Comparison of ENCODE assay signal across 8 mouse cellular contexts in the genomic region with DNA sequence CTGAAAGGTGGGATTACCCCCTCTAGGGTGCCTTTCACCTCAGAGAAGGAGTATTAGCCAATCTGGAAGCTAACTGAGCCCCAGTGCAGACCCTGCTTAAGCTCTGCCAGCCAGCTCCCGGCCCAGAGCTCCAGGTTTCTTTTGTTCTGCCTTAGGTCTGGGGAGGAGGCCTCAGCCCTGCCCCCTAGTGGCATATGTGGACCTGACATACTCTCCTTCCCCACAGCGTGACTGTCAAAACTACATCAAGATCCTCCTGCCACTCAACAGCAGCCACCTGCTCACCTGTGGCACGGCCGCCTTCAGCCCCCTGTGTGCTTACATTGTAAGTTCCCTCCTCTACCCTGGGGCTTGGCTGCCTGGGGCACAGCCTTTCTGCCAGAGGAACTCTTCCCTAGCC. TPM values are rescaled to one million over a fixed set of nuclear protein-coding genes. Genes with fewer than 3 reads are reported as not detected.
A peak's percentile ranks its signal among the peaks of the same experiment; 100 is the strongest.
DNase-seq lines count a peak whose midpoint lies in the region; ATAC-seq lines count a peak whose summit lies in the region.

No protein-coding gene starts in this region.

- H3K9me3 ChIP-seq in intestine, embryonic 14.5 days (ENCODE audit: control insufficient read depth, low read length), result no peaks in the 10 kb centered on the region
- no peaks in the 10 kb centered on the region for H3K9me3 ChIP-seq in limb, embryonic 10.5 days (replicated peaks)
- H3K9me3 ChIP-seq in midbrain, embryonic 12.5 days, result no peaks in the 10 kb centered on the region

- no peaks in the 10 kb centered on the region for H3K27me3 ChIP-seq in intestine, embryonic 14.5 days (replicated peaks; ENCODE audit: control insufficient read depth, insufficient read depth, low read length)
- no peaks in the 10 kb centered on the region for H3K27me3 ChIP-seq in limb, embryonic 10.5 days (ENCODE audit: low read depth, poor library complexity, severe bottlenecking)
- no peaks in the 10 kb centered on the region for H3K27me3 ChIP-seq in midbrain, embryonic 12.5 days

- H3K36me3 ChIP-seq in intestine, embryonic 14.5 days (ENCODE audit: control insufficient read depth, insufficient read depth, low read length), result peaks cover 71% of the 10 kb centered on the region
- H3K36me3 ChIP-seq in limb, embryonic 10.5 days, result peaks cover 67% of the 10 kb centered on the region
- H3K36me3 ChIP-seq in midbrain, embryonic 12.5 days, result peaks cover 54% of the 10 kb centered on the region

- H3K27ac ChIP-seq in intestine, embryonic 14.5 days (ENCODE audit: low read depth), result no peak overlapping the region
- peak overlapping the region; percentile 85 for H3K27ac ChIP-seq in limb, embryonic 10.5 days
- H3K27ac ChIP-seq in midbrain, embryonic 12.5 days (replicated peaks), result peak overlapping the region; percentile 71

- no peaks in the 10 kb centered on the region for H3K4me1 ChIP-seq in intestine, embryonic 14.5 days (replicated peaks; ENCODE audit: control insufficient read depth, insufficient read depth, low read length)
- H3K4me1 ChIP-seq in limb, embryonic 10.5 days, result peaks cover 10% of the 10 kb centered on the region
- peaks cover 8% of the 10 kb centered on the region for H3K4me1 ChIP-seq in midbrain, embryonic 12.5 days

- peak; percentile 38 for DNase-seq in 3134 (ENCODE audit: extremely low read depth, insufficient read length, low spot score)
- peak; percentile 75 to 84 for DNase-seq in adrenal gland, adult 18-20 months (ENCODE audit: low spot score in 2 of 2)
- DNase-seq in embryo, embryonic 11 days, result peak; percentile 86
- DNase-seq in gastrocnemius, postnatal 36 days, result peak; percentile 71
- DNase-seq in intestine, embryonic 14.5 days (ENCODE audit: low spot score), result peak; percentile 87
- DNase-seq in limb, embryonic 10.5 days (ENCODE audit: low spot score), result peak; percentile 85
- peak; percentile 68 for DNase-seq in spleen, adult 12 weeks (ENCODE audit: low spot score)

- H3K4me3 ChIP-seq in intestine, embryonic 14.5 days (ENCODE audit: low read depth, low read length), result no peak overlapping the region
- no peak overlapping the region for H3K4me3 ChIP-seq in limb, embryonic 10.5 days
- no peak overlapping the region for H3K4me3 ChIP-seq in midbrain, embryonic 12.5 days

- intact Hi-C loops in gastrocnemius, postnatal 36 days (cut with DNase I), result loop anchor here (2.0 to 10.0 kb wide), 2 partner anchors 75 to 201 kb away; no protein-coding TSS in a partner anchor

- 32% methylated on average over 4 of the region's 4 CpGs for WGBS in intestine, embryonic 14.5 days
- 27% methylated on average over 4 of the region's 4 CpGs for WGBS in limb, embryonic 10.5 days
- 23% methylated on average over 4 of the region's 4 CpGs for WGBS in midbrain, embryonic 12.5 days

- H3K9ac ChIP-seq in intestine, embryonic 14.5 days (ENCODE audit: low read length), result no peak overlapping the region
- H3K9ac ChIP-seq in midbrain, embryonic 12.5 days (replicated peaks), result peak overlapping the region; percentile 31; the same call in 1 of the 2 replicates

- ATAC-seq in intestine, embryonic 14.5 days (replicated peaks; ENCODE audit: low FRiP score, low TSS enrichment, low read depth), result peak; percentile 81; the same call in 1 of the 2 replicates
- ATAC-seq in midbrain, embryonic 12.5 days (ENCODE audit: low FRiP score, low read depth), result peak; percentile 83

- H3K4me2 ChIP-seq in intestine, embryonic 14.5 days (ENCODE audit: low read length), result no peak overlapping the region
- no peak overlapping the region for H3K4me2 ChIP-seq in midbrain, embryonic 12.5 days (replicated peaks)

RNA-seq across cellular contexts. Expression of gene Cib1, which starts 17.2 kb away (rescaled TPM):
- total RNA-seq in adrenal gland, adult 18-20 months (2021), result 10 to 100 TPM; 53.9 to 64.2 TPM
- 1 to 10 TPM; 4.9 to 8.2 TPM for total RNA-seq in gastrocnemius, postnatal 36 days (2021)
- polyA plus RNA-seq in intestine, embryonic 14.5 days (2014; fragmentation: Nextera tagmentation; extraction: Ambion mirVana), result 129 and 156 TPM in 2 replicates
- 68.6 and 75.3 TPM in 2 replicates for polyA plus RNA-seq in limb, embryonic 10.5 days (2016; fragmentation: Nextera tagmentation; extraction: Ambion mirVana)
- polyA plus RNA-seq in midbrain, embryonic 12.5 days (2016; fragmentation: Nextera tagmentation; extraction: Ambion mirVana), result 41.3 and 42.3 TPM in 2 replicates

RNA-seq across cellular contexts. Expression of gene Gdpgp1, which starts 17.3 kb away (rescaled TPM):
- 1 to 10 TPM; 3.8 to 4.1 TPM for total RNA-seq in adrenal gland, adult 18-20 months (2021)
- total RNA-seq in gastrocnemius, postnatal 36 days (2021), result under 1 TPM; 0.69 to 0.79 TPM
- 4.4 and 4.5 TPM in 2 replicates for polyA plus RNA-seq in intestine, embryonic 14.5 days (2014; fragmentation: Nextera tagmentation; extraction: Ambion mirVana)
- 7.2 and 7.5 TPM in 2 replicates for polyA plus RNA-seq in limb, embryonic 10.5 days (2016; fragmentation: Nextera tagmentation; extraction: Ambion mirVana)
- polyA plus RNA-seq in midbrain, embryonic 12.5 days (2016; fragmentation: Nextera tagmentation; extraction: Ambion mirVana), result 4.0 and 4.6 TPM in 2 replicates

RNA-seq across cellular contexts. Expression of gene Sema4b, which starts 28.8 kb away (rescaled TPM):
- 10 to 100 TPM; 62.7 to 75.9 TPM for total RNA-seq in adrenal gland, adult 18-20 months (2021)
- total RNA-seq in gastrocnemius, postnatal 36 days (2021), result 1 to 10 TPM; 1.6 TPM
- polyA plus RNA-seq in intestine, embryonic 14.5 days (2014; fragmentation: Nextera tagmentation; extraction: Ambion mirVana), result 15.1 and 15.9 TPM in 2 replicates
- polyA plus RNA-seq in limb, embryonic 10.5 days (2016; fragmentation: Nextera tagmentation; extraction: Ambion mirVana), result 8.1 and 9.9 TPM in 2 replicates
- polyA plus RNA-seq in midbrain, embryonic 12.5 days (2016; fragmentation: Nextera tagmentation; extraction: Ambion mirVana), result 17.7 and 20.9 TPM in 2 replicates

RNA-seq across cellular contexts. Expression of gene Ttll13, which starts 30.8 kb away (rescaled TPM):
- total RNA-seq in adrenal gland, adult 18-20 months (2021), result 1 to 10 TPM; 1.2 to 1.7 TPM
- under 1 TPM; 0.17 to 0.33 TPM for total RNA-seq in gastrocnemius, postnatal 36 days (2021)
- 0.56 and 0.66 TPM in 2 replicates for polyA plus RNA-seq in intestine, embryonic 14.5 days (2014; fragmentation: Nextera tagmentation; extraction: Ambion mirVana)
- polyA plus RNA-seq in limb, embryonic 10.5 days (2016; fragmentation: Nextera tagmentation; extraction: Ambion mirVana), result 0.50 and 0.61 TPM in 2 replicates
- polyA plus RNA-seq in midbrain, embryonic 12.5 days (2016; fragmentation: Nextera tagmentation; extraction: Ambion mirVana), result 1.9 and 2.4 TPM in 2 replicates

RNA-seq across cellular contexts. Expression of gene Ngrn, which starts 45.6 kb away (rescaled TPM):
- total RNA-seq in adrenal gland, adult 18-20 months (2021), result 10 to 100 TPM; 40.7 to 41.4 TPM
- total RNA-seq in gastrocnemius, postnatal 36 days (2021), result 10 to 100 TPM; 16.8 to 20.4 TPM
- 51.1 and 51.4 TPM in 2 replicates for polyA plus RNA-seq in intestine, embryonic 14.5 days (2014; fragmentation: Nextera tagmentation; extraction: Ambion mirVana)
- polyA plus RNA-seq in limb, embryonic 10.5 days (2016; fragmentation: Nextera tagmentation; extraction: Ambion mirVana), result 42.5 and 45.7 TPM in 2 replicates
- 56.7 and 57.5 TPM in 2 replicates for polyA plus RNA-seq in midbrain, embryonic 12.5 days (2016; fragmentation: Nextera tagmentation; extraction: Ambion mirVana)
